Mouse (Mus musculus): Measurements from ENCODE around the gene Zfp661.
"Not testable (repeated sequence)": the region's sequence is repeated elsewhere in the genome, so short reads cannot be mapped to it uniquely, and the experiment has no call there.

The Zfp661 gene

DNA sequence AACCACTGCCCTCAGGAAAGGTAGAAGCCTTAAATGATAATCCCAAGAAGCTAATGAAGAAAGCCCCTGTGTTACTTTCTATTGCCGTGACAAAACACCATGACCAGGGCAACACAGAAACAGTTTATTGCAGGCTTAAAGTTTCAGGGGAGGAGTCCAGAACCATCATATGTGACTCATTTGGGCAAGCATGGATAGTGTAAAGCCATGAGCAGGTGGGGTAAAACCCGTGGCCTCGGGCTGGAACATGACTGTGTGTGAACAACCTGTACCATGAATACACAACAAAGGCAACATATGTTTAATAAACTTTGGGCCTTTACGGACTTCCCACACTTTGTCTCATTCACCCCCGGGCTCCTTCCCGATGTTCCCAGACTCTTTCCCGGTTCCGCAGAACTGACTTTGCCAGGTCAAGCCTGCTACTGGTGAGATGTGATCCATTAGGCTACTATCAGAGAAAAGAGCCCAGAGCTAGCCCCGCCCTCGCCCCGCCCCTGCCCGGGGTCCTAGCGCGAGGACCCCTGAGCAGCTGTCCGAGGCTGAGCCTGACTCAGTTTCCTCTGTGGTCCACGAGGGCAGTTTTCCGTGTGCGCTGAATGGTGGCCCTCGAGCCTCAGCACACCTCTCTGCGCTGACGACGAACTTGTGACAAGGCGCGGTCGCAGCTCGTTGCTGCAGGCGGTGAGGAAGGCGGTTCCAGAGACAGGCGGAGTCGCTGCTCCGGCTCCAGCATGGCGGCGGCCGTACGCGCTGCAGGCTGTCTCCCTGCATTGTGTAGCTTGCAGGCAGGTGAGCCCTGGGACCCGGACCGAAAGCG lies at the start of gene Zfp661, which contains the start of gene Mrps5:
Gene Zfp661, minus strand, starts transcription at position 401 of the 820 bp plus-strand sequence.
Gene Mrps5, plus strand, starts transcription at position 529 of the 820 bp plus-strand sequence.
- peak; percentile 76 to 84 for DNase-seq

DNA sequence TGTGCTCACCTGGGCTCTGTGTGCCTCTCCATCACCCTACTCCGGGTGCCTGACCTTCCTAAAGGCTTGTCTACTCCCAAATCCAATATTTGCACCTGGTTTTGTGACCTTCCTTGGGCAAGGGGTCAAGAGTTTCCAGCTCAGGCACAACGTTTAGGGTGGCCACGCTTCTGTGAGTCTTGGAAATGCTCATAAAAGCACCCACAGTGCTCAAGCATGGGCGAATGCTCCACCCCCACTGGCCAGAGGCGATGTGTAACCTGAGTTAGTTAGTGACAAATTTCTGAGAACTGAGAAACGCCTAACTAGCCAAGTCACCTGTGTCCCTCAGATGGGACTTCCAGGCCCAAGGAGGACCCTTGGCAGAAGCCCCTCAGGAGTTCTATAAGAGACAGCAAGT lies 48.7 kb upstream of the Zfp661 start:
- no peak for DNase-seq

DNA sequence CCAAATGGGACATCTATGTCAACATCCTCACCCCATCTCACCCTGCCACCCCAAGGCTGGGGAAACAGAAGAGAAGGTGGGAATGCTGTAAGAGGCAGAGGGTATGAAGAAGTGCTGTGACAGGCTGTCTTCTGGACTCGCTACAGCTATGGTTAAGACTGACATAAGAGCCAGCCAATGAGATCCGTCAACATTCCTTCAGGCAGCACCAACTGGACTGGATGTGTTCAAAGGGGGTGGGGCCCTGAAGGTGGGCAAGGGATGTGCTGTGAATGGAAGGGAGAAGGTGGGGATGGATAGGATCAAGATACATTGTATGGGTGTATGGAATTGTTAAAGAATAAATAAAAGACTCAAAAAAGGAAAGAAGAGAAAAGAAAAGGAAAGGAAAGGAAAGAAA lies 45.7 kb upstream of the Zfp661 start:
- no peak for DNase-seq

DNA sequence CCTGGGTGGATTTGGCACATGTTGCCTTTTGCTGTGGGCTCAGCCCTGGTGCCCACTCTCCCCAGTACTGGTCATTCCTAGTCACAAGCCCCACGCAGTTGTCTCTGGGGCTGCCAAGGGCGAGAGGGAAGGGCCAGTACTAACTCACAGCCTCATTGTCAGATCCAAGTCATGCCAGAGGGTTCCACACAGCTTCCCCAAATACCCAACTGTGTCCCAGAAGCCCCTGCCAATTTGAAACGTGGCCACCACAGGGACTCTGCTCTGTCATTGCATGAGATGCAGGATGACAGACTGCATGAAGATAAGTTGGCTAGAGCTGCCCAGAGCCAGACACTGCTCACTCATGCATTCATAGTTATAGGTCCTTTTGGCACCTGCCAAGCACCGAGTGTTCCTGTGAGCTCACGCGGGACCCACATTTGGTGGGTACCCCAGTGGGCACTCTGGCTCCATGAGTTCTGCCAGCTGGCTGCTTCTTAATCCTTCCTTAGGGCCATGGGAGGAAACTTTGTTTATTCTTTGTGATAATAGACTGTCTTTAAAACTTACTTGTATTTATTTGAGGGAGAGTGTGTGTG lies 41.2 kb upstream of the Zfp661 start:
- DNase-seq: no peak

DNA sequence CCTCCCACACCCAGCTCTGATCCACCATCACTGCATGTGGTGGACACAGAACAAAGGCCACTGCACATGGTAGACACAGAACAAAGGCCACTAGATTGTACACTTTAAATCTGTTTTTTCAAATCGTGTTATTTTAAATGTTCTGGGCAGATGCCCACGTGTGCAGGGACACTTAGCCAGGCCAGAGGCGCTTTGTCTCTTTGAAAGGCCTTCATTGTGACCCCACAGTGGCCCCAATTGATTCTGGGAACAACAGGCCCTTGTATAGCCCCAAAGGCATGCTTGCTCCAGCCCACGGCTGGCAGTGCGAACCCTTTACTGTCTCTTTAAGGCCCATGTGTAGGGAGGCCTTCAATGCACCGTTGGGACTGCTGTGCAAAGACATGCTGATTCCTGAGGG lies 40.5 kb upstream of the Zfp661 start:
- DNase-seq: no peak

DNA sequence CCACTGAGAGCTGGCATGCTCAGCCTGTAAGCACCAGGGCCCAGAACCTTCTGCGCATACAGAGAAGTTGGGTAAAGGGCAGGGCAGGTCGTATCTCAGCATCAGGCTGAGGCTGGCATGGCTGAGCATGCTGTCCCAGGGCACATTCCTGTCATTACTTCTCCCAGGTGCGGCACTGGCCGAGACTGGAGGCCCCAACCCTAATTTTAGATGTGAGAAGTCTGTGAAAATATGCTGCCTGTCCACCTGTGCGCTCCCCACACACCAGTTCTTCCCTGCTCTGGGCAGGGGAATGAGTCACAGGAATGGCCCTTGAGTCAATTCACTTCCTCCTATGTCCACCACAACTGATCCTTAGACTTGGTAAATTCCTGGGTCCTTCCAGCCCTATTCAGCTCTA lies 38.8 kb upstream of the Zfp661 start:
- DNase-seq: no peak

DNA sequence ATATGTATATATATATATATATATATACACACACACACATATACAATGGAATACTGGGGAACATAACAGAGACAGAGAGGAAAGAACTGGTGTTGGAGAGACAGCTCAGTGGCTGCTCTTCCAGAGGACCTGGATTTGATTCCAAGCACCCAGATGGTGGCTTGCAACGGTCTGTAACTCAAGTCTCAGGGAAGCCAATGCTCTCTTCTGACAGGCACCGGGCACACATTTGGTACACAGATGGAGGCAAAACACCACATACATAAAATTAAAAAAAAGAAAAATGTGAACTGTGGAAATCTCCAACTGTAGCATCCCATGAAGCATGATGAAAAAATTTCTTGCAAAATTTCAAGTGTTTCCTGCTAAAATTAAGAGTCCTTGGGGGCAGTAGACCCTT lies 37.9 kb upstream of the Zfp661 start:
- DNase-seq: no peak

DNA sequence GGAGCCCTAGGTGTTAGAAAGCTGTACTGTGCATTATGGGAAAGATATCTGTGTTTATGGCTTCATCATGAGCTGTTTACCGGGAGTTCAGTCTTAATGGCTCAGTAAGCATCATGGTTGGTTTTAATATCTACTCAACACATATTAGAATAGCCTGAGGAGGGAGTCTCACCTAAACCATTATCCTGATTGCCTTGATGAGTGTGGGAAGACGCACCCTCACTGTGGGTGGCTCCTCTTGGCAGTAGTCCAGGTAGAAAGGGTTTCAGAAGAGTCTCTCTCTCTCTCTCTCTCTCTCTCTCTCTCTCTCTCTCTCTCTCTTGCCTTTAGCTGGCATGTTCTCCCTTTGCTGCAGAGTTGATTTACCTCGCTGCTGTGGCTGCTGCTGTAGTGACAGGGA lies 35.2 kb upstream of the Zfp661 start:
- DNase-seq: no peak

DNA sequence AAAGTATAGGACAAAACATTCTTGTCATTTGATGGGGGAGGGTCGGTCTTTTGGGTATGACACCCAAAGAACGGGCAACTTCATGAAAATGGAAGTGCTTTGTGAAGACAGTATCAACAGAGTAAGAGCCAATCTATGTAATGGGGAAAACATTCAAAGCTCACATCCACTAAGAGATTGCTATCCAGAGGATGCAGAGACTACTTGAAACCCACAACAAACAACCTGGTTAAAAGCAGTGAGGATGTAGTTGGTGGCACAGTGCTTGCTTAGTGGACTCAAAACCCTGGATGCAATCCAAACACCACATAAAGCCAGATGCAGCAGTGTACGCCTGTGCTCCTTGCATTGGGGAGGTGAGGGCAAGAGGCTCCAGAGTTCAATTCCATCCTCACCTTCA lies 32.4 kb upstream of the Zfp661 start:
- DNase-seq: no peak

DNA sequence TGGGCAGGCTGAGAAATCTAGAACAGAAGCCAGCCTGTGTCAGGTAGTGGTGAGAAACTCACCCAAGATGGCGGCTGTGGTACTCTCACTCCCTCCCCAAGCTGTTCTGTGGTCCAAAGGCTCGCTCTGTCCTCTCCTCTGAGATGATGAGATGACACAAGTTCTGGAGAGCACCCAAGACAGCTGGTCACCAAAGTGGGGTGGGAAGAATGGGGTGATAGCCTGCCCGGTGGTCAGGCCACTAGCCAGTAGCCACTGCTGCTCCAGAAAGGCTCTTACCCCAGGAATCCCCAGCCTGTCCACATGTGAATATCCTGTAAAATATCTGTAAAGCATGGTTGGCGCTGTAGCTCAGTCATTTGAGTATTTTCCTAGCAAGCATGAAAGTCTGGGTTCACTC lies 25.4 kb upstream of the Zfp661 start:
- DNase-seq: no peak

DNA sequence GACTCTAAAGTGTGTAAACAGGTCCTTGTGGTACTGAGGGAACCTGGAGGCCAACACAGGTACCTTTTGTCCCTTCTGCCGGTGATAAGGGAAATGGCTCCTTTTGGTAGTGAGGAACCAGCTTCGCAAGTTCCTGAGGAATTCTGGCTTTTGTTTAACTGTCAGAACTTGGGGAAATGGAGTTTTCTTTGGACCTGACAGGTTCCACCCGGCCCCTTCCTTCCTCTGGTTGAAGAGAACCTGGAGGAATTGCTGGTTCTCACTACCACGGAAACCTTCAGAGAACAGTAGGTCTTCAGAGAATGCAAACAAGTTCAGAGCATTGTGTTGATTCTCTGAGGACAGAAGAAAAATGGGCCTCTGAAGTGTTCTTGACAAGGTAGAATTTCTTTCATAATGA lies 24.5 kb upstream of the Zfp661 start:
- DNase-seq: no peak

DNA sequence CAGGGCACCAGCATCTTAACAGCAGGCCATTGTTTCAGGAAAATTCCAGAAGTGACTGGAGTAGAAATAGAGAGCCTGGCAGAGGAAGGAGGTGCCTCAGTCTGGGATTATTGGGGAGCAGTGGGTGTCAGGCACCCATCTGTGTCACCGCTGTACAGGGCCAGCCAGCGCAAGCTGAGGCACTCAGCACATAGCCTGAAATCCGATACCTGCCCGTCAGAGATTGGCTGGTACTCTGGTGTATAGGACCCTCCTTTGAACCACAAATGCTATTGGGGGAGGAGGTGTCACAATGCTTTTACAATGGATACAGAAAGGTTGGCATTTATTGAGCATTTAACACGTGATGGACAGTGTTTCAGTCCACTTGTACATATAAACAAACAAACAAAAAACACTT lies 22.1 kb upstream of the Zfp661 start:
- no peak for DNase-seq

DNA sequence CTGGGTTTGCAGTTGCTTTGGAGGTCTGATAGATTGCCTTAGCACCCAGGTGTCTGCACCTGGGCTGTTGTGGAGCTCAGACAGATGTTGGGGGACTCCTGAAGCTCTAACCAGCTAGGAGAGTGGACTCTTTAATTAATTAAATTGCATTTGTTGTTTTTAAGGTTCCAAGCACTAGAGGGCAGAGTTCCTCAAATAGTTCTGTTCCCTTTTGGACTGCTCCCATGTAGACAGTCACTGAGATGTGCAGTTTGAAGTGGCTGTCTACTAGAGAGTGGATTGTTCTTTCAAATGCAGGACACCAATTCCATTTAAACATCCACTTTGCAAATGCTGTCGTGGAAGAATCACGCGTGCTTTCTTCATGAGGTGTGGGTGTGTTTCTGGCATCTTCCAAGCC lies 21.3 kb upstream of the Zfp661 start:
- DNase-seq: no peak

DNA sequence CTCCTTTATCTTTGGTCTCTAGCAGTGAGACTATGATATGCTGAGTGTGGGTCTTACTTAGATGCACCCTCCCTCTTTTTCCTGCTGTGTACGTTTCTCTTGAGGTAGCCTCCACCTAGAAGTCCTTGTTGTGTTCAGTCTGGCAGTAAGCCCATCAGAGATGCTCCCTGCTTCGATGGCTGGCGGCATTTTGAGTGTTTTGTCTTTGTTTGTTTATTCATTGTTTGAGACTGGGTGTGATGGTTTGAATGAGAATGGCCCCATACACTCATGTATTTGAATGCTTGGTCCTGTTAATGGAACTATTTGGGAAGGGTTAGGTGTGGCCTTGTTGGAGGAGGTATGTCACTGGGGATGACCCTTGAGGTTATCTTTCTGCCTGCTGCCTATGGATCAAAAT lies 18.3 kb upstream of the Zfp661 start:
- no peak for DNase-seq

DNA sequence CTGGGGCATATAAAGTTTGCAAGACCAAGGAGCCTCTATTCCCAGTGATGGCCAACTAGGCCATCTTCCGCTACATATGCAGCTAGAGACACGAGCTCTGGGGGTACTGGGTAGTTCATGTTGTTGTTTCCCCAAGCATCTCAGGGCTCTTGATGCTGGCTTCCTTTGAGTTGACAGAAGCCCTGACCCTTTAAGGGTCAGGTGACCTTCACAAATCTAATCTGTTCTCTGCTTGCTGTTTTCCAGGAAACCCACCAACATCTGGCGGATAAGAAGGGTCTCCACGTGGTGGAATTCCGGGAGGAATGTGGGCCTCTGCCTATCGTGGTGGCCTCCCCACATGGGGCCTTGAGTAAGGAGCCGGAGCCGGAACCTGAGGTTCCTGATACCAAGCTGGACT lies 16.5 kb upstream of the Zfp661 start:
- not testable (repeated sequence) for DNase-seq

DNA sequence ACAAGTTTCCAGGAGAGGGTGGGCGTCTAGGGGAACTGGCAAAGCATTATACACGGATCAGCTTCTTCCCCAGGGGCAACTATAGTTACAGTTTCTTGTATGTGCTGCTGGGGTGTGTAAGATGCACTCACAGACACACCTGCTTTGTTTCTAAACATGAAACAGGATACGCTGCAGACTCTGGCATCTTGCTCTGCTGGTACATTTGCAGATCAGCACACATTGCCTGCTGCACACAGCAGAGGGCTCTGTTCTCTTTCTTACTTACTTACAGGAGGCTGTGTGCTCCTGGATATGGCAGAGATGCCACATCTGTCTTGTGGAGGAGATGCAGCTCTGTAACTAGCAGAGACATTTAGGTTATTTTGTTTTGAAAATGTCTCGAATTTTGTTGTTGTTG lies 3.9 kb upstream of the Zfp661 start:
- peak; percentile 41 to 55 for DNase-seq

DNA sequence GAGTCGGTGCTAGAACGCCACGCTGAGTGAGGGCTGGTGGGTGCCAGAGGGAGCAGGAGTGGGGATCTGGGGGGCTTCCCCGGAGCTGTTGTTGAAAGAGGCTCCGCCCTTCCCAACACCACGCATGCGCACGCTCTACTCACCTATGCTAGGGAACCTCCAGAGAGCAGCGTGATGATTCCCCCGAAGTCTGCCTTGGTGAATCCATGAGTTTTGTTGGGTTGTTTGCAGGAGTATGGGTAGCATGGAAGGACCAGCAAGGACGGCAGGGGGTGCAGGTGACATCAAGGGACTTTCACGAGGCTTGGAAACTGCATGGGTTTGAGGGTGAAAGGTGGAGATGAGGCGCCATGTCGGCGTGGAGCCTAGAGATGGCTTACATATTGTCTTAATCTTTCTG lies 3.3 kb upstream of the Zfp661 start:
- peak; percentile 45 to 60 for DNase-seq

DNA sequence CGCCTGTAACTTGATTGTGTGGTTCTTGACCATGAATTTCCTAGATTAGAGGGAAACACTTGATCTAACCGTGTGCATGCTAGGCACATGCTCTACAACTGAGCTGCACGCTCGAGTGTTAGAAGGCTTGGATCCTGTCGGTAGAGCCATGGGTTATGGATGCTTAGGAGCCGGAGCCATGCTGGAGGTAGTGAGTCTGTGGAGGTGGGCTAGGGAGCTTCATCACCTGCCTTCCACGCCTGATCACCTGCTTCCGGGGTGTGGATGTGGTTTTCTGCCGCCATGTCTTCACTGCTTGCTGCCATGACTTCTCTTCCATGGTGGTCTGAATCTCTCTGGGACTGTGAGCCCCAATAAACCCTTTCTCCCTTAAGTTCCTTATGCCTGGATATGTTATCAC lies 2.0 kb upstream of the Zfp661 start:
- no peak for DNase-seq

DNA sequence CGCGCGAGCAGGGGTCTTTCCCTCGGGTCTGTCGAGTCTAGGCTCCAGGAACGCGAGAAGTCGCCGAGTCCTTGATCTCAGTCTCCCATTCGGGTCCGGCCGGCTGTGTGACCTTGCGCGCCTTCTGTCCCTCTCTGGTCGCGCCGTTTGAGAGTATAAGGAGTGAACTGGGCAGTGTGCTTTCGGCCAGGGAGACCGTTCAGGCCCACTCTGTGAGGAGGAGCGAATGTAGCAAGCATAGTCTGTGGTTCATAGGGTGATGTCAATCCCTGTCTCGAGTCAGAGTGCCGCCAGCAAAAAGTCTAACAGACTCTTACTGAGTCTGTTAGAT lies 585 bp upstream of the Zfp661 start:
- DNase-seq: no peak

DNA sequence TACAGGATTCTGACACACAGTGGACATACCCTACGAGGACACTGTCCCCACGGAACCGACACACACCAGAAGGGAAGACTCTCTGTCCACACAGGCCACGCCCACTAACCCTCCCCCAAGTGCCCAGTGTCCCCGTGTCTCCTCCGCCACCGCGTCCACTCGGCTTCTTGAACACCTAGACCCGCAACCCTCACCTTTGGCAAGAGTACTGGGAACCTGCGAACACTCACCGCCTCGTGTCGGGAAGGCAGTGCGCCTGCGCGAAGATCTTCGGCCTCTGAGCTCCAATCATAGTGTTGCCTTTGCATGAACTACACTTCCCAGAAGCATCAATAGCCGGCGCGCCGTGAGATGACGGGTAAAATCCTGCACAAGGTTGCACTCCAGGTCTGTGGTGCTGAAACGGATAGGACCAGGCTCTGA lies 2.4 kb downstream of the Zfp661 start:
- peak; percentile 88 to 92 for DNase-seq

DNA sequence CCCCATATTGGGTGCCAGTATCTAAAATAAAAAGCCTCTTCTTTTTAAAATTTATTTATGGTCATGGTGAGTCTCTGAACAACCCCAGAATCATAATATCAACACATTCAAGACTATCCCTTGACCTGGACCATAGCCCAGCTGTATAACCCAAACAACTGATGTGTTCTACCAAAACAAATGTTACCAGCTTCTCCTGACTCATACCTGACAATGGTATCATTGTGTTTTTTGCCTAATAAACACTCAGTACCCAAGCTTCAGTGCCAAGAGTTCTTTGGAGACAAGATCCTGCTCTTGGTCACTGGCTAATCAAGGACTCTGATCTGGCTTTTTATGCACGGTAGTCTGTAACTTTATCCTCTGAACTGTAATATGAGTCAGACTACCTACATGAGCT lies 13.6 kb downstream of the Zfp661 start:
- no peak for DNase-seq

DNA sequence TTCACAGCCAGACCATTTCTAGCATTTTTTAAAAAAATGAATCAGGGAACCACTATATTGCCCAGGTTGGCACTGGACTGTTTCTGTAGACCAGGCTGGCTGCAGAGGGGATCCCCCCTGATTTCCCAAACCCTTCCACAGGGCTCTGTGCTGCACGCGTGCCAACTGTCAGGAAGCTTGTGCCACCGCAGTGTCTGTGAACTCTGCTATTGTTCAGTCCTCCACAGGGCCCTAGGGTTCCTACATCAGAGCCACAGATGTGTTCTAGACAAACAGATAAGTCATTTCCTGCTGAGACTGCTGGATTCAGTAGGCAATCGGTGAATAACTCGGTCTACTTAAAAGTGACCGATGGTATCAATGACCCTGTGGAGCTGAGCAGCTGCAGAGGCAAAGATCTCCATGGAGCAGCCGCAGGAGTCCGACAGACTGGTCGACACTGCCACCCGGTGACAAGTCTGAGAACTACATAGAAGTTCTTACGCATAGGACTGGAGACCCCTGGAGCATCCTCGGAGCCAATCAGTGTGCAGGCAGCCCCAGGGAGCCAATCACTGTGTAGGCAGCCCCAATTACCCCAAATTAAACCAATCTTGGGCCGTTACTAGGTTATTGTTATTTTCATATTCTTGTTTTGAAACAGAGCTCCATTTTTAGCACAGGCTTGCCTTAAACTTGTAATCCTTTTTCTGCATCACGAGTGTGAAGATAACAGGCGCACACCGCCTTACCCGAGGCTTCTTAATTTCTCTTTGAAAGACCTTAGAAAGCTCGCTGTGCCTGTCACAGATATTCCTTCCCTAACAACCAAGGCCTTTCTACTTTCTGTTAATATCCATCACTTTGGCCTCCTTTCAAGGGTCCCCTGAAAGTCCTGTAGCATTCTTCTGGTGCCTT lies 27.6 kb downstream of the Zfp661 start:
- DNase-seq: peak; percentile 85 to 87

DNA sequence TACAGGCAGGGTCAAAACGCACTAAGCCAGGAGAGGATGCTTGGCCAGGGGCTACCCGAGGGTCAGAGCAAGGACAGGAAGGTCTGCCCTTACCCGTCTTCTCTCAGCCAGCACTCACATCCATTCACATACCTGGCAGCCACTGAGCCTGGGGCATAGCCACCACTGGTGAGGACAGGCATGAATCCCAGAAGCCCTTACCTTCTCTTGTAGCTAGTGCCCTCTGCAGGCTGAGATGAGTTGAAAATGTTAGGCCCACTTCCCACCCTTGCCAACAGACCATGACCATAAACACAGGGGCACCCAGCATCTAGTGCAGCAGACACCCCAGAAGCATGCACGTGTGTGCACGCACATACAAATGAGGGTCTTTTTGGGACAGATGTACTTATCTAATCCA lies 35.8 kb downstream of the Zfp661 start:
- DNase-seq: peak in 1 of 2 experiments; percentile 10

DNA sequence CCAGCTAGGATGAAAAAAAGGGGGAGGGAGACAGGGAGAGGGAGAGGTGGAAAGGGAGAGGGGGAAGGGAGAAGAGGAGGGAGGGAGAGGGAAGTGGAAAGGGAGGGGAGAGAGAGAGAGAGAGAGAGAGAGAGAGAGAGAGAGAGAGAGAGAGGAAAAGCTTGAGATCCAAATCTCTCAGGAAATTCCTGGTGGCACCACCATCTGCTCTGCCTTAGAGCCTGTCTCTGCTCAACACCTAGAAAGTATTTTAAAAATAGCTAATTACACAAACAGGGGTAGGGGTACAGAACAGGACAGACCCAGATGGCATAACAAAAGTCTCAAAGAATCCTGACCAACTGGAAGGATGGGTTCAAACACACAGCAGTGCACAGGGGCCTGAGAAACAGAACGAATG lies 36.4 kb downstream of the Zfp661 start:
- no peak for DNase-seq
